Mouse (Mus musculus): ENCODE measurements around the gene Dhx38.
A peak's percentile ranks its signal among the peaks of the same experiment; 100 is the strongest.

The Dhx38 gene

GRCm38 (mm10) chr8:109565498-109566333 is at the start of gene Dhx38, which contains the start of gene Txnl4b:
Gene Dhx38 (minus strand): TSS chr8:109565861.
Gene Txnl4b (plus strand): TSS chr8:109565892.
- DNase-seq (ENCODE audit: low read depth, low spot score): peak; percentile 100

- peak; percentile 28 for DNase-seq (ENCODE audit: low read depth, low spot score)
Measured at GRCm38 (mm10) chr8:109614243-109615210, 48.9 kb upstream of the Dhx38 start, which contains the start of gene Pkd1l3. Gene Pkd1l3 (plus strand): TSS chr8:109614517.

- DNase-seq (ENCODE audit: low read depth, low spot score): no peak
Measured at GRCm38 (mm10) chr8:109609153-109609502, 43.5 kb upstream of the Dhx38 start.

GRCm38 (mm10) chr8:109608271-109609152 is 42.9 kb upstream of the Dhx38 start, which contains the start of gene Dhodh:
Gene Dhodh (minus strand): TSS chr8:109608673.
- peak; percentile 97 for DNase-seq (ENCODE audit: low read depth, low spot score)

- peak; percentile 43 for DNase-seq (ENCODE audit: low read depth, low spot score)
Measured at GRCm38 (mm10) chr8:109607650-109608049, 42.0 kb upstream of the Dhx38 start.

GRCm38 (mm10) chr8:109606725-109607124 is 41.1 kb upstream of the Dhx38 start:
- DNase-seq (ENCODE audit: low read depth, low spot score): no peak

GRCm38 (mm10) chr8:109595854-109596253 is 30.2 kb upstream of the Dhx38 start:
- DNase-seq (ENCODE audit: low read depth, low spot score): peak; percentile 69

GRCm38 (mm10) chr8:109593117-109593788 is 27.6 kb upstream of the Dhx38 start:
- DNase-seq (ENCODE audit: low read depth, low spot score): peak; percentile 78

- no peak for DNase-seq (ENCODE audit: low read depth, low spot score)
Measured at GRCm38 (mm10) chr8:109592164-109592563, 26.5 kb upstream of the Dhx38 start.

GRCm38 (mm10) chr8:109591367-109591766 is 25.7 kb upstream of the Dhx38 start:
- no peak for DNase-seq (ENCODE audit: low read depth, low spot score)

- no peak for DNase-seq (ENCODE audit: low read depth, low spot score)
Measured at GRCm38 (mm10) chr8:109590901-109591300, 25.2 kb upstream of the Dhx38 start.

- peak; percentile 34 for DNase-seq (ENCODE audit: low read depth, low spot score)
Measured at GRCm38 (mm10) chr8:109586972-109587504, 21.4 kb upstream of the Dhx38 start.

GRCm38 (mm10) chr8:109585652-109586051 is 20.0 kb upstream of the Dhx38 start:
- no peak for DNase-seq (ENCODE audit: low read depth, low spot score)

GRCm38 (mm10) chr8:109584830-109585229 is 19.2 kb upstream of the Dhx38 start:
- no peak for DNase-seq (ENCODE audit: low read depth, low spot score)

- no peak for DNase-seq (ENCODE audit: low read depth, low spot score)
Measured at GRCm38 (mm10) chr8:109584293-109584692, 18.6 kb upstream of the Dhx38 start.

GRCm38 (mm10) chr8:109578900-109579301 is 13.2 kb upstream of the Dhx38 start, which contains the start of gene Hp:
Gene Hp (minus strand): TSS chr8:109579172.
- DNase-seq (ENCODE audit: low read depth, low spot score): no peak

GRCm38 (mm10) chr8:109576311-109576710 is 10.7 kb upstream of the Dhx38 start:
- no peak for DNase-seq (ENCODE audit: low read depth, low spot score)

GRCm38 (mm10) chr8:109571139-109571538 is 5.5 kb upstream of the Dhx38 start:
- no peak for DNase-seq (ENCODE audit: low read depth, low spot score)

GRCm38 (mm10) chr8:109564766-109565165 is 895 bp downstream of the Dhx38 start:
- no peak for DNase-seq (ENCODE audit: low read depth, low spot score)

GRCm38 (mm10) chr8:109563881-109564280 is 1.8 kb downstream of the Dhx38 start:
- DNase-seq (ENCODE audit: low read depth, low spot score): no peak

Data from R1 (cell line).